Mouse (Mus musculus) lung, adult 2 months (tissue): Measurements from ENCODE around the gene Scaf1.

Source experiments
- CTCF ChIP-seq: fragments of 200-500 bp; IDR thresholded peaks from 2 replicates; pipeline ENCODE4 v1.5.1; 2011; ENCODE audit warnings: mild to moderate bottlenecking, low read length, control low read depth; ENCODE audit not compliant: insufficient read depth
- POLR2A ChIP-seq: fragments of 200-500 bp; IDR thresholded peaks from 2 replicates; pipeline ENCODE4 v1.6.1; 2011; ENCODE audit warnings: low read depth, mild to moderate bottlenecking, control low read depth, low read length, borderline replicate concordance; ENCODE audit errors: extremely low read depth

- TF ChIP-seq POLR2A (no peak), CTCF (no peak)
Observed at GRCm38 (mm10) chr7:45043307-45043706, 27.1 kb upstream of the Scaf1 start.
